Mouse (Mus musculus) retina, adult 2 months (tissue): Measurements from ENCODE around the gene Cdkl3.
"Not testable (repeated sequence)": the region's sequence is repeated elsewhere in the genome, so short reads cannot be mapped to it uniquely, and the experiment has no call there.

Experiments
- DNase-seq: peaks from one replicate; pipeline ENCODE4 v3.0.0-alpha.2; 2012; ENCODE audit warnings: low read depth, low spot score

Cdkl3 gene

GRCm38 (mm10) chr11:52117156-52117555, 113.1 kb downstream of the Cdkl3 start:
- no peak for DNase-seq

DNA sequence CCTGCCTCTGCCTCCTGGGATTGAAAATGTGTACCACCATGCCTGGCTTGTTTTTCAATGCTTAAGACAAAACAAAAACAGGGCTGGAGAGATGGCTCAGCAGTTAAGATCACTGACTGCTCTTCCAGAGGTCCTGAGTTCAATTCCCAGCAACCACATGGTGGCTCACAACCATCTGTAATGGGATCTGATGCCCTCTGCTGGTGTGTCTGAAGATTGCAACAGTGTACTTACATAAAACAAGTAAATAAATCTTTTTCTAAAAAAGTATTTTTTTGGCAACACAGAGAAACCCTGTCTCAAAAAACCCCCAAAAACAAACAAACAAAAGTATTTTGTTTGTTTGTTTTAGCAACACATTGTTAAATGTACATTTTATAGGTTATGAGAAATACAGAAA, 116.4 kb downstream of the Cdkl3 start:
- not testable (repeated sequence) for DNase-seq

DNA sequence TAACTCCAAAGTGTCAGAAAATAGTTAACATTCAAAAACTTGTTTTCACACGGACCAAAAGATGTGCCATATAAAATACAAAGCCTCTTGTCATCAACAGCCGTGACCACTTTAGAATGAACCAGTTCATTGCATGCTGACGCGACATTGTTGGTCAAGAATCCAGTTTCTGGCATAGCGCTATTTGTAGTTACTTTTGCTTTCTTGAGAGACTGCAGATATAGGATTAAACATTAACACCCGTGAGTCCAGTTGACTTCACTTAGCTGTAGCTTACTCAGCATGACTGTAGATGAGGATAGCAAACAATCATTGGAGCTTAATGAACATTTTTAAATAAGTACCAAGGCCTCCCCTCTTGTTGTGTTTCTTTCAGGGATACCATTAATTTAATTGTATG, 118.0 kb downstream of the Cdkl3 start:
- DNase-seq = no peak

DNA sequence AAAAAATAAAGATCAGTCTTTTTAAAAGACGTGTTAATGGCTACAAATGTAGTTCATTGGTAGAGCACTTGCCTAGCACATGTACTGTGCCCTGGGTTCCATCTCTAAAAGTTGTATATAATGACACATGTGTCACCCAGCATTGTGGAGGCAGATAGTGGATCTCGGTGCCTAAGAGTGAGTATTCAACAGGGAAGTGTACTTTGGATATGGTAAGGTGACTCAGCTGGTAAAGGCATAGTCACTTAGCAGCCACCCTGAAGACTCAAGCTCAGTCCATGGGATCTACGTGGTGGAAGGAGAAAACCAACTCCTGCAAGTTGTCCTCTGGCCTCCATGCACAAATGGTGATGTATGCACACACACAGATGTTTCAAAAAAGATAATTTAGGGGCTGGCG, 120.4 kb downstream of the Cdkl3 start:
- no peak for DNase-seq

DNA sequence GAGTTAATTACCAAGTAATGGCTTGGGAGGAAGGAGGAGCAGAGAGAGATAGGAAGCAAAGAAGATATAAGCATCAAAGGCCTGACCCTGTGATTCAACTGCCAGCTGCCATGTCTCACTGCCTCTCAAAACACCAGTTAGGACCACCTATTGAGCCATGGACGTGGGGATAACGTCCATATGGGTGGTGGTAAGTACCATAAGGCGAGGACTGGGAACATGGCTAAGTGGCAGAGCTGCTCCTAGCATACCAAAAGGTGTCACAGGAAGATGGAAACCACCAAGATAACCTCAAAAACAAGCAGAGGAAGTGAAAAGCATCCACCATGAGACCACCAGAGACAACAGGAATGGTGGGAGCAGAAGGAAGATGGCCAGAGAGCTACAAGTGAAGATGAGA, 123.1 kb downstream of the Cdkl3 start:
- DNase-seq = no peak

- DNase-seq = no peak
Measured at GRCm38 (mm10) chr11:52127760-52128159, 123.7 kb downstream of the Cdkl3 start.

DNA sequence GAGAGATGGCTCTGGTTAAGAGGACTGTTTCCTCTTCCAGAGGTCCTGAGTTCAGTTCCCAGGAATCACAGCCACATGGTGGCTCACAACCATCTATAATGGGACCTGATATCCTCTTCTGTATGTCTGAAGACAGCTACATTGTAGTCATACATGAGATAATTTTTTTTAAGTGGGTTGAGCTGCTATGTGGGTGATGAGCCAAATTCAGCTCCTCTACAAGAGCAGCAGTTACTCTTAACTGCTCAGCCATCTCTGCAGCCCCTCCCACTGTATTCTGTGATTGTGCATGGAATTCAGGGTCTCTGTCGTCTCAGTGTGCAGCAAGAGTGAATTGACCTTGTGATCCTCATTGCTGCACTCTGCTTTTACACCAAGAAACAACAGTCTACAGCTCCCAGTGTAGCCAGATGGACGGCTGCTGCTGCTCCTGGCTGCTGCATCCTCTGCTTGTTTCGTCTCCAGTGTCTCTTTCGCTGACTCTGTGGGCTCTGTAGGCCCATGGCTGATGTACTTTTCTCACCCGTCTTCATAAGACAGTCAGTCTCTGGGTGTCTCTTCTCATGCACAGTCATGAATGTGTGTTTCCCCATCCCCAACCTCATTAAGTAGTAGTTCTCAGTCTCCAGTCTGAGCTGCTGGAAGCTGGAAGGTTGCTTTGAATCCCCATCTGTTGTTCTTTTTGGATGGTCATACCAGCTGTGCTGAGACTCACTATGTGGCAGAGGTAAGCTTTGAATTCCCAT, 124.5 kb downstream of the Cdkl3 start:
- no peak for DNase-seq

DNA sequence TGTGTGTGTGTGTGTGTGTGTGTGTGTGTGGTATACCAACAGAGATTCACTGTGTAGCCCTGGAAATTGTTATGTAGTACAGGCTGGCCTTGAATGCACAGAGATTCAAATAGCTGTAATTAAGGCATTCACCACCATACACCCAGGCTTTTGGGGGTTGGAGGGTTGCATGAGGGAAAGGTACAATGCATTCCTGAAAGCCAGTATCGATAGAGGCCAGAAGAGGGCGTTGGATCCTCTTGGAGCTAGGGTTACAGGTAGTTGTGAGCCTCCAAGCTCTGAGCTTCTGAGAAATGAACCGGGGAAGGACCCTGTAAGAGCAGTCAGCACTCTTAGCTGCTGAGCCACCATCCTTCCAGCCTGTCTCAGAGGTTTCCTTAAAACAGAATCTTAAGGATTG, 125.2 kb downstream of the Cdkl3 start:
- no peak for DNase-seq

- DNase-seq = peak; percentile 23
Measured at GRCm38 (mm10) chr11:52129621-52130450, 125.8 kb downstream of the Cdkl3 start.

GRCm38 (mm10) chr11:52130451-52131068, 126.5 kb downstream of the Cdkl3 start:
- no peak for DNase-seq
